Mouse (Mus musculus): ENCODE measurements at regions not wholly inside any gene's neighbourhood (a gene's known extent, or its start where the extent isn't known, plus 50 kb on each side); places are given as distances from the start of the nearest gene placed in this dataset.

- no peak for TF ChIP-seq CTCF (IDR thresholded peaks at IDR 0.05; ENCODE audit: low read depth)
- no peak for TF ChIP-seq EP300 (IDR thresholded peaks at IDR 0.05; ENCODE audit: low read depth)
Observed at GRCm38 (mm10) chr15:16520556-16520955, 208.0 kb upstream of the Cdh9 start.

Data from liver, embryonic 14.5 days (tissue).